Mouse (Mus musculus): Measurements from ENCODE around the gene Sp2.

Sp2 gene

DNA sequence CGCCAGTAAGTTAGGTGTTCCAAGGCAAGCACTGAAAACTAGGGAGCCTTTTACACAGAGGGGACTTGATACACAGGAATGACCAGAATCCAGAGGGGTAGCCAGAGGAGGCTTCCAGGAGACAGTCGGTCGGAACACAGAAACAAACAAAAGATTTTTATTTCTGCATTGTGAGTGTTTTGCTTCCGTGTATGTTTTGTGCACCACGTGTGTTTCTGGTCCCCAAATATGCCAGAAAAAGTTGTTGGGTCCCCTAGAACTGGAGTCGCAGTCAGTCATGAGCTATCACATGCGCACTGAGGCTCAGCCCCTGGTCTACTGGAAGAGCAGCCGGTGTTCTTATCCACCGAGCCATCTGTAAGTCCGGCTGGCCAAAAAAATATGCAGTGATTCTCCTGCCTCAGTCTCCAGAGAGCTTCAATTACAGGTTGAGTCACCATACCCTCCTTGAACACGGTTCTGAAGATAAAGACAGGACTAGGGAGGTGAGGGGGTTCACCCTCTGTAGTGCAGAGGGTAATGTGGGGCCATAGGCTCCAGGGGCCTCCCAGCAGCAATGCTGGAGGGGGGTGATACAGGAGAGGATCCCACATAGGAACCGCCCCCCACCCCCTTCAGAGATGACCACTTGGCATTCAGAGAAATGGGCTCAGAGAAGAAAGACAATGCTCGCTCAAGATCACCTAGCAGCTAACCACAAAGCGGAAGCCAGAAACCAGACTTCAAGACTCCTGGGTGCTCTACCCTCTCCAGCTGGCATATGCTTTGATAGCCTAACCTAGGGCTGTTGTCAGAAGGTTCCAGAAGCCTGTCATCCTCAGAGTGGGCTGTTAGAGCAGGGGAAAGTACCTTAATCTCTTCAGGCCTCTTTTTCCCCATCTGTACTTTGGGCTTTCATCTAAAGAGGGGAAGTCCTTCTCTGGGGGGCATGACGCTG lies 13.3 kb upstream of the Sp2 start:
- in situ Hi-C loops (cut with MboI, MseI), result no loop called here

GRCm38 (mm10) chr11:96995031-96995430 lies 12.3 kb upstream of the Sp2 start:
- in situ Hi-C loops (cut with MboI, MseI), result no loop called here

DNA sequence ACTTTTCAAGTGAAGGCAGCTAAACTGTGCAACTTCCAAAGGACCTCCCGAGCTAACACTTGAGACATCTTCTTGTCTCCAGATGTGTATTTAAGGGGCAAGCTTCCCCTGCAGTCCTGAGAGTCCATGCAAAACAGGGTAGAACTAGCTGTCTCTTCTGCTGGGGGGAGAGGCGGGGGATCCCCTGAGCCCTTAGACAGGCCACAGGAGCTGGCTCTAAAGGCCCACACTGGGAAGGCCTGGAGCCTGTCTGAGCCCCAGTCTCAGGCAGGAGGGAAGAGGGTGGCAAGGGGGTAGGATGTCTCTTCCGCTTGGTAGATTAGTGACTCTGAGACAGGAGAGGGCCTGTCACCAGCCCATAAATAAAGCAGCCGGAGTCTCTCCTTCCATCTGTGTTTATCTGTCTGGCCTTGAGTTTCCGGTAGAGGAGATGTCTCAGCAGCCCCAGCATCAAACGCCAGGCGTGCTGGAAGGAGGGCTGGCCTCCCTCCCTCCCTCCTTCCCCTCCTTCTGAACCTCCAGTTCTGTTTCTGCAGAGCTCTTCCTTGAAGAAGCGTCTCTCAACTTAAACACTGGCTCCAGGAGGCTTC lies 10.1 kb upstream of the Sp2 start:
- in situ Hi-C loops (cut with MboI, MseI), result no loop called here

- in situ Hi-C loops (cut with MboI, MseI), result no loop called here
Measured at GRCm38 (mm10) chr11:96991501-96991900, 8.7 kb upstream of the Sp2 start.

GRCm38 (mm10) chr11:96987873-96988655 lies 5.3 kb upstream of the Sp2 start:
- in situ Hi-C loops (cut with MboI, MseI), result no loop called here

- in situ Hi-C loops (cut with MboI, MseI), result no loop called here
Measured at GRCm38 (mm10) chr11:96986463-96986862, 3.7 kb upstream of the Sp2 start.

- in situ Hi-C loops (cut with MboI, MseI), result loop anchor here (5.0 kb wide), 1 partner anchor 37 kb away; no protein-coding TSS in a partner anchor
Measured at GRCm38 (mm10) chr11:96984903-96985302, 2.1 kb upstream of the Sp2 start.

DNA sequence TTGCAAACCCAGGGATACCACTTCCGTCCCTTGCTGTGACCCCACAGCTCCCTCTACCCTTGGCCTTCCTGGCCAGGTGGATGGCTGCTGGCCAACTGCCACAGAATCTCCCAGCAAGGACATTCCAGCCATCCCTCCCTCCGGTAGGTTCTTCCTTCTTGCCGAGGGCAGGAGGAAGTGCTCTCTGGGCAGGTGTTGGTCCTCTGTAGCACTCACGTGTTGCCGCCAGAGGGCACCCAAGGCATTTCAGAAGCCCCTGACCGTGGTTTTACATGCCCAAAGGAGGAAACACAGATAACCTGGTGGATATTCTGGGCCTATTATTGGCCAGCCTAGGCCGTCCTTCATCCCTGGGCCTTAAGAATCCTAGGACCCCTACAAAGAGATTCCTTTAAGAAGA lies 404 bp downstream of the Sp2 start:
- in situ Hi-C loops (cut with MboI, MseI), result loop anchor here (5.0 kb wide), 1 partner anchor 40 kb away; no protein-coding TSS in a partner anchor

- in situ Hi-C loops (cut with MboI, MseI), result loop anchor here (5.0 kb wide), 1 partner anchor 41 kb away; no protein-coding TSS in a partner anchor
Measured at GRCm38 (mm10) chr11:96981461-96981860, 1.3 kb downstream of the Sp2 start.

- in situ Hi-C loops (cut with MboI, MseI), result loop anchor here (5.0 kb wide), 1 partner anchor 42 kb away; no protein-coding TSS in a partner anchor
Measured at GRCm38 (mm10) chr11:96980021-96980420, 2.7 kb downstream of the Sp2 start.

GRCm38 (mm10) chr11:96979329-96979728 lies 3.4 kb downstream of the Sp2 start:
- in situ Hi-C loops (cut with MboI, MseI), result no loop called here

- in situ Hi-C loops (cut with MboI, MseI), result no loop called here
Measured at GRCm38 (mm10) chr11:96978401-96979246, 4.1 kb downstream of the Sp2 start.

GRCm38 (mm10) chr11:96977606-96978400 lies 5.0 kb downstream of the Sp2 start:
- in situ Hi-C loops (cut with MboI, MseI), result no loop called here

DNA sequence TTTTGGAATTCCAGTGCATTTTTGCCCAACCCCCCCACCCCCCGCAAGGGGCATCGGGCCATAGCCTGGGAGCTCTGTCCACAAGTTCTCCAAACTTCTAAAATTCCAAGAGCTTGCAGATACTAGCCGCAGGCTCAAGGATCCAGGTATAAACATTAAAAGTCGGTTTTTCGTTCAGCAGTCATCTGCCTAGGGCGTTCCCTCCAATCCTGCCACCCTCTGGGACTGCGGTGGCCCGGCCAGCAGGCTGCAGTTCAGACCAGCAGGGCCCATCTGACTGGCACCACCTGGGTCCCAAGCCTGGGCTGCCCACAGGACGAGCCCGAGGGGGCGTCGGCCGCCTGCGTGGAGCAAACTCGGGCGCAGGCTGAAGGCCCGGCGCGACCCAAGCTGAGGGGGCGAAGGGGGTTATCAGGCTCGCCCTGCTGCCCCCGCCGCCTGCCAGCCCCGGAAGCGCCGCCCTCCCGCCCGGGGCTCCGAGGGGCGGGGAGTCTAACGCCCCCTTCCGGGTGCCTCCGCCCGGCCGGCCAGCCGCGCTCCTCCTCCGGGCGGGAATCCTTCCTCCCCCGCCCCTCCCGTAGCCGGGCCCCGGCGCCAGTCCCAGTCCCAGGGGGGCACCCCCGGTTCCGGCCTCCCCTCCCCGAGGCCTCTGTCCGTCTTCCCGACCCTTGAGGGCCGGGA lies 5.7 kb downstream of the Sp2 start:
- in situ Hi-C loops (cut with MboI, MseI), result no loop called here

DNA sequence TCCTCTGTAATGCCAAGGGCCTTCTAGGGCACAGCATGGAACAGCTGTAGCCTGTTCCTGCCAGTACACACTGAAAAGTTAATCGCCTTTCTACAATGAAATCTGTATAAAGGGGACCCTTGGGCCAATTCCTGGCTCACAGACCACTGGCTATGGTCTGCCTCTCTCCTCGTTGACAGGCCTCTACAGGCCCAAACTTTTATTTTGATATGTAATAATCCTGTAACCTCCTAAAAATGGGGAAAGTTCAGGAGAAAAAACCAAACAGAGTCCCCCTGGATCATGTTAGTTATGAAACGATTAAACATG lies 6.4 kb downstream of the Sp2 start:
- in situ Hi-C loops (cut with MboI, MseI), result no loop called here

DNA sequence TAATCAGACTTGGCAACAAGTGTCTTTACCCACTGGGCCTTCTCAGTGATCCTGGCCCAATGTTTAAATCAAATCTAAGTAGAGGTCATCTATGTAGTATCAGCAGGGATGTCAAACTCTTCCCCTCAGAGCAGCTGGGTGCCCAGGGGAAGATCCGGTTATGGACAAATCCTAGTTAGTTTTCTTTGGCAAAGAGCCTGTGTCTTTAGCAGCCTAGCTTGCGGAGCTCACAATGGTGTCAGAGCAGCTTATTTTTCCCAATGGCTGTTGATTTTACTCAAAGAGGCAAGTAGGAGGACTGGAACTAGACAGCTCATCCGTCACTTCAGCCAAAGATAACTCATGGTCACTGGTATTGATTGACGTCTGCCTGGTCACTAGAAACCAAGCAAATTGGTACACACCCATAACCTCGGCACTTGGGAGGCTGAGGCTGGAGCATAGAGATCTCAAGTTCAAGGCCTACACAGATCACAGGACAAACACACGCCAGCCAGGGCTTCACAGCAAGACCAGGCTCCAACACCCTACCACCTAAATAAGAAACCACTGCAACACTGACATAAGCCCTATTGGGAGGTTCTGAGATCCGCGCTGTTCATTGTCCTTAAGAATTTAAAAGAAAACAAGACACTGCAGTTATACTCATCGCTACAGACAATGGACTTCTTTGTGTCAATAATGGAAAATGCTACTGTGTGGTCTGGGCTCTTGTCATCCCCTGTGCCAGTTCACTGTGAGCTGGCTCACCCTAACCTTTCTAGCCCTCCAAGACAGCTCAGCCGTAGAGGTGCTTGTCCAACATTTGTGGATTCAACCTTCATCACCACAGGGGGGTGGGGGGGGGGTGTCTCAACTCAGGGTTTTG lies 7.0 kb downstream of the Sp2 start:
- in situ Hi-C loops (cut with MboI, MseI), result no loop called here

DNA sequence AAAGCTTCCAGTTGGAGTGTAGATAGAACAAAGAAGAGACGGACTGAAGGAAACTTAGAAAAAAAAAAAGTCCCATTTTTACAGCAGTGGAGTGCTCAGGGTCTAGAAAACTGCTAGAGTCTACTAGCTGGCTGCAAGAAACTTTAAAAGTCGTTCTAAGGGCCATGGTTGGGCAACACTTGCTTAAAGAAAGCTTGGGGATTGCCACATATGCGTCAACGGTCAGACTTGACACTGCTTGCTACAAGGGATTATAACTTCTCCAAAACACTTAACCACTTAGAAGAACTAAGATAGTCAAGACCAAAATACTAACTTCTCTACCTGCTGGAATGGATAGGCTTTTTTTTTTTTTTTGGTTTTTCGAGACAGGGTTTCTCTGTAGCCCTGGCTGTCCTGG lies 7.9 kb downstream of the Sp2 start:
- in situ Hi-C loops (cut with MboI, MseI), result no loop called here

GRCm38 (mm10) chr11:96973426-96973964 lies 9.3 kb downstream of the Sp2 start:
- in situ Hi-C loops (cut with MboI, MseI), result no loop called here

- in situ Hi-C loops (cut with MboI, MseI), result no loop called here
Measured at GRCm38 (mm10) chr11:96972906-96973305, 9.9 kb downstream of the Sp2 start.
